Mouse (Mus musculus): ENCODE results near the gene Lbp. TPM values are rescaled to one million over a fixed set of nuclear protein-coding genes. Genes with fewer than 3 reads are reported as not detected.
A peak's percentile ranks its signal among the peaks of the same experiment; 100 is the strongest.

Lbp gene
- polyA plus RNA-seq, 1 experiment from 2014 or later = 1.5 TPM

DNA sequence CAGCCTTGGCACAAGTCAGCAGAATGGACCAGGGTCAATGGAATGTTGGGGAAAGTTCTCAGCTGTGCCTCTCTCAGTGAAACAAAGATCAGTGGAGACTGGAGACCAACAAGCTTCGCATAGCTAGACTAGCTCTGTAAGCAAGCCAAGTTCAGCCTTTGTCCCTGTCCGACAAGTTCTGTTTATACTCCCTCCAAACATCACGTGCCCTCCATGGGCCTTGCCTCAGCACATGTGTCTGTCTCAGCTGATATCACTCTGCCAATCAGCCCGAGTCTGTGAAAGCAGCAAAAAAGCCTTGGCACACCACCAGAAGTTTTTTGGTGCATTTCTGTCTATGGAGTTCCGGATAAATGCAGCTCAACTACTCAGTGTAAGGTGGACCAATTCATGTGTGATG is 66.8 kb downstream of the Lbp start:
- WGBS = 83% methylated on average over 5 of the region's 5 CpGs
- Histone ChIP-seq H3K36me3 (ENCODE audit: control insufficient read depth, insufficient read depth, low read length) (no peaks in the 10 kb centered on the region), H3K27ac (ENCODE audit: low read depth, low read length) (no peak overlapping the region), H3K9me3 (ENCODE audit: control insufficient read depth, low read length) (no peaks in the 10 kb centered on the region), H3K9ac (ENCODE audit: low read length) (no peak overlapping the region), H3K27me3 (ENCODE audit: control insufficient read depth, insufficient read depth, low read length) (peaks cover 5% of the 10 kb centered on the region; the same call in 1 of the 2 replicates), H3K4me1 (replicated peaks; ENCODE audit: control insufficient read depth, insufficient read depth, low read length) (no peaks in the 10 kb centered on the region), H3K4me3 (ENCODE audit: low read depth, low read length) (no peak overlapping the region), H3K4me2 (ENCODE audit: low read depth, low read length, severe bottlenecking) (no peak overlapping the region)
- DNase-seq (ENCODE audit: low spot score) (no peak), ATAC-seq (replicated peaks; ENCODE audit: low FRiP score) (no peak)

GRCm38 (mm10) chr2:158373516-158373915 is 67.2 kb downstream of the Lbp start:
- ATAC-seq (replicated peaks; ENCODE audit: low FRiP score) = no peak
- Histone ChIP-seq H3K27me3 (ENCODE audit: control insufficient read depth, insufficient read depth, low read length) (peaks cover 5% of the 10 kb centered on the region; the same call in 1 of the 2 replicates), H3K9me3 (ENCODE audit: control insufficient read depth, low read length) (no peaks in the 10 kb centered on the region), H3K36me3 (ENCODE audit: control insufficient read depth, insufficient read depth, low read length) (no peaks in the 10 kb centered on the region), H3K27ac (ENCODE audit: low read depth, low read length) (no peak overlapping the region), H3K4me2 (ENCODE audit: low read depth, low read length, severe bottlenecking) (no peak overlapping the region), H3K9ac (ENCODE audit: low read length) (no peak overlapping the region), H3K4me3 (ENCODE audit: low read depth, low read length) (no peak overlapping the region), H3K4me1 (replicated peaks; ENCODE audit: control insufficient read depth, insufficient read depth, low read length) (no peaks in the 10 kb centered on the region)
- DNase-seq (ENCODE audit: low spot score) = no peak
- 72% methylated on average over 7 of the region's 7 CpGs for WGBS

DNA sequence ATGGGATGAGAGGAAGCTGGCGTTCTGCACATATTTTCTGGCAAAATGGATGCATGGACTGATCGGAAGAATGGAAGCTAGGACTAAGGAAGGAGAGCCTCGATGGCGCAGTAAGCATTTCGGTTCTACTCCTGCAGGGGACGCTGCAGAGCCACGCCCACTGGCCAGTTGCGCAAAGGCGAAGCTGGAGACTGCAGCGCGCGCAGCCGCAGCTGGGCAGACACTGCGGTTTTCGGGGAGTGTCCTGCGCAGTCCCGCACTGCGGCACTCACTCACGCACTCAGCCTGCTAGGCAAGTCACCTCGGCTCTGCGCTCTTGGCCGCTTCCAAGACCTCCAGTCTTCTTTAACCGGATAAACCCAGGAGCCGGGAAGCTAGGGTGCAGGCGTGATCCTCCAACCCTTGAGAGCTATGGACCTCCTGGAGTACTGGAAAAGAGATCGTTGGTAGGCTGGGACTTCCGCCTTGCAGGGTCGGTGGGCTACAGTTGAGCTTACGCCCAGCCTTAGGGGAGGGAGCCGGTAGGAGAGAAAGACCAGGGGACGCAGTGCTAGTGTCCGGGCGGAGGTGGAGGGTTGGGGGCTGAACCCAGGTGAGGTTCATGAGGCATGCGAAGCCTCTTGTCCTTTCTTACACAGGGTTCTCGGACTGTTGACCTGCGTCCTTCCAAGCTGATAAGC is 69.3 kb downstream of the Lbp start, which contains the start of gene Snhg11:
TSS of gene Snhg11 (plus strand) at position 196 of the 680 bp plus-strand sequence.
- ATAC-seq (replicated peaks; ENCODE audit: low FRiP score) (peak; percentile 76), DNase-seq (ENCODE audit: low spot score) (peak; percentile 87)
- Histone ChIP-seq H3K9ac (ENCODE audit: low read length) (peak within 1 kb of the TSS; percentile 18; the same call in 1 of the 2 replicates), H3K27ac (ENCODE audit: low read depth, low read length) (no peak within 1 kb of the TSS), H3K9me3 (ENCODE audit: control insufficient read depth, low read length) (no peaks in the 10 kb centered on the region), H3K36me3 (ENCODE audit: control insufficient read depth, insufficient read depth, low read length) (no peaks in the 10 kb centered on the region), H3K4me2 (ENCODE audit: low read depth, low read length, severe bottlenecking) (peak within 1 kb of the TSS; percentile 51), H3K4me3 (ENCODE audit: low read depth, low read length) (peak within 1 kb of the TSS; percentile 32), H3K4me1 (replicated peaks; ENCODE audit: control insufficient read depth, insufficient read depth, low read length) (no peaks in the 10 kb centered on the region), H3K27me3 (ENCODE audit: control insufficient read depth, insufficient read depth, low read length) (peaks cover 5% of the 10 kb centered on the region; the same call in 1 of the 2 replicates)
- WGBS = 2% methylated on average over 36 of the region's 36 CpGs

DNA sequence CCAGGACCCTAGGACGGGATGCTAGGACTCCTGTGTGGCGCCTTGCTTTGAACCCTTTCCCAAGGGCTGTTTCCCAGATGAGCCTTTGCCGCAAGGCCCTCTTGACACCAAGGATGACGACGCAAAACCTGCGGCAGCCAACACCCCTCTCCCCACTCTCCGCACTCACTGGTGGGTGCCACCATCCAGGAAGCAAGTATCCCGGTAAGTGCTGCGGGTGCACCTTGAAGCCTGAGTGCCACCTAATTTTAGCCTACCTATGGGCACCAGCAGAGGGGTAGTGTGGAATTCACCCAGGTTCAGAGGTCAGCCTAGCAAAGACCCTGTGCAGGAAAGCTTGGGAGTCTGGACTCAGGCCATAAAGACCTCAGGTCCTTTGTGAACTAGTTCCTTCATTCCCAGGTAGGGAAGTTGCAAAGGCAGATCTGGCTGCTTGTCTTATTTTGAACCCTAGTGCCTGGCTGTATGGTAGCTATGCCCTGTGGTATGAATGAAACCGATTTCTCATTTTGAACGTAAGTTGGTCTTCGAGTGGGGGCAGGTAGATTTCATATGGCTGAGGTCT is 69.9 kb downstream of the Lbp start:
- no peaks in the 10 kb centered on the region for H3K36me3 ChIP-seq (ENCODE audit: control insufficient read depth, insufficient read depth, low read length)
- peak; percentile 54 for DNase-seq (ENCODE audit: low spot score)
- 27% methylated on average over 12 of the region's 12 CpGs for WGBS

GRCm38 (mm10) chr2:158376798-158377197 is 70.5 kb downstream of the Lbp start:
- Histone ChIP-seq H3K4me3 (ENCODE audit: low read depth, low read length) (no peak overlapping the region), H3K27ac (ENCODE audit: low read depth, low read length) (no peak overlapping the region), H3K4me1 (replicated peaks; ENCODE audit: control insufficient read depth, insufficient read depth, low read length) (no peaks in the 10 kb centered on the region), H3K4me2 (ENCODE audit: low read depth, low read length, severe bottlenecking) (no peak overlapping the region; the same call in 1 of the 2 replicates), H3K36me3 (ENCODE audit: control insufficient read depth, insufficient read depth, low read length) (no peaks in the 10 kb centered on the region), H3K9ac (ENCODE audit: low read length) (no peak overlapping the region), H3K9me3 (ENCODE audit: control insufficient read depth, low read length) (no peaks in the 10 kb centered on the region), H3K27me3 (ENCODE audit: control insufficient read depth, insufficient read depth, low read length) (peaks cover 5% of the 10 kb centered on the region; the same call in 1 of the 2 replicates)
- WGBS = 73% methylated on average over 7 of the region's 7 CpGs
- DNase-seq (ENCODE audit: low spot score) (peak; percentile 33), ATAC-seq (replicated peaks; ENCODE audit: low FRiP score) (no peak)

More for the DNA sequence above, 69.9 kb downstream of the Lbp start:
- H3K4me1 ChIP-seq (replicated peaks; ENCODE audit: control insufficient read depth, insufficient read depth, low read length) = no peaks in the 10 kb centered on the region
- H3K9ac ChIP-seq (ENCODE audit: low read length) = no peak overlapping the region
- H3K27me3 ChIP-seq (ENCODE audit: control insufficient read depth, insufficient read depth, low read length) = peaks cover 5% of the 10 kb centered on the region; the same call in 1 of the 2 replicates
- peak overlapping the region; percentile 51 for H3K4me2 ChIP-seq (ENCODE audit: low read depth, low read length, severe bottlenecking)
- no peak; the same call in 1 of the 2 replicates for ATAC-seq (replicated peaks; ENCODE audit: low FRiP score)
- no peaks in the 10 kb centered on the region for H3K9me3 ChIP-seq (ENCODE audit: control insufficient read depth, low read length)
- H3K4me3 ChIP-seq (ENCODE audit: low read depth, low read length) = peak overlapping the region; percentile 32
- H3K27ac ChIP-seq (ENCODE audit: low read depth, low read length) = no peak overlapping the region

GRCm38 (mm10) chr2:158377811-158378210 is 71.5 kb downstream of the Lbp start:
- Histone ChIP-seq H3K4me1 (replicated peaks; ENCODE audit: control insufficient read depth, insufficient read depth, low read length) (no peaks in the 10 kb centered on the region), H3K9me3 (ENCODE audit: control insufficient read depth, low read length) (no peaks in the 10 kb centered on the region), H3K27me3 (ENCODE audit: control insufficient read depth, insufficient read depth, low read length) (peaks cover 5% of the 10 kb centered on the region; the same call in 1 of the 2 replicates), H3K27ac (ENCODE audit: low read depth, low read length) (no peak overlapping the region), H3K9ac (ENCODE audit: low read length) (no peak overlapping the region), H3K36me3 (ENCODE audit: control insufficient read depth, insufficient read depth, low read length) (no peaks in the 10 kb centered on the region), H3K4me3 (ENCODE audit: low read depth, low read length) (no peak overlapping the region), H3K4me2 (ENCODE audit: low read depth, low read length, severe bottlenecking) (no peak overlapping the region)
- ATAC-seq (replicated peaks; ENCODE audit: low FRiP score) (no peak), DNase-seq (ENCODE audit: low spot score) (peak; percentile 50)
- 96% methylated on average over 1 of the region's 1 CpGs for WGBS

- no peaks in the 10 kb centered on the region for H3K9me3 ChIP-seq (ENCODE audit: control insufficient read depth, low read length)
- no peak overlapping the region for H3K4me2 ChIP-seq (ENCODE audit: low read depth, low read length, severe bottlenecking)
- H3K27me3 ChIP-seq (ENCODE audit: control insufficient read depth, insufficient read depth, low read length) = peaks cover 5% of the 10 kb centered on the region; the same call in 1 of the 2 replicates
- H3K9ac ChIP-seq (ENCODE audit: low read length) = no peak overlapping the region
- no peak overlapping the region for H3K4me3 ChIP-seq (ENCODE audit: low read depth, low read length)
- no peak overlapping the region for H3K27ac ChIP-seq (ENCODE audit: low read depth, low read length)
- no peaks in the 10 kb centered on the region for H3K4me1 ChIP-seq (replicated peaks; ENCODE audit: control insufficient read depth, insufficient read depth, low read length)
- DNase-seq (ENCODE audit: low spot score) = peak; percentile 74
- H3K36me3 ChIP-seq (ENCODE audit: control insufficient read depth, insufficient read depth, low read length) = no peaks in the 10 kb centered on the region
- 49% methylated on average over 13 of the region's 13 CpGs for WGBS
- ATAC-seq (replicated peaks; ENCODE audit: low FRiP score) = peak; percentile 75
Observed at GRCm38 (mm10) chr2:158379354-158380078, 73.2 kb downstream of the Lbp start.
